Mouse (Mus musculus): ENCODE measurements around the gene E2f7.
"Not testable (repeated sequence)": the region's sequence is repeated elsewhere in the genome, so short reads cannot be mapped to it uniquely, and the experiment has no call there.

The E2f7 gene

DNA sequence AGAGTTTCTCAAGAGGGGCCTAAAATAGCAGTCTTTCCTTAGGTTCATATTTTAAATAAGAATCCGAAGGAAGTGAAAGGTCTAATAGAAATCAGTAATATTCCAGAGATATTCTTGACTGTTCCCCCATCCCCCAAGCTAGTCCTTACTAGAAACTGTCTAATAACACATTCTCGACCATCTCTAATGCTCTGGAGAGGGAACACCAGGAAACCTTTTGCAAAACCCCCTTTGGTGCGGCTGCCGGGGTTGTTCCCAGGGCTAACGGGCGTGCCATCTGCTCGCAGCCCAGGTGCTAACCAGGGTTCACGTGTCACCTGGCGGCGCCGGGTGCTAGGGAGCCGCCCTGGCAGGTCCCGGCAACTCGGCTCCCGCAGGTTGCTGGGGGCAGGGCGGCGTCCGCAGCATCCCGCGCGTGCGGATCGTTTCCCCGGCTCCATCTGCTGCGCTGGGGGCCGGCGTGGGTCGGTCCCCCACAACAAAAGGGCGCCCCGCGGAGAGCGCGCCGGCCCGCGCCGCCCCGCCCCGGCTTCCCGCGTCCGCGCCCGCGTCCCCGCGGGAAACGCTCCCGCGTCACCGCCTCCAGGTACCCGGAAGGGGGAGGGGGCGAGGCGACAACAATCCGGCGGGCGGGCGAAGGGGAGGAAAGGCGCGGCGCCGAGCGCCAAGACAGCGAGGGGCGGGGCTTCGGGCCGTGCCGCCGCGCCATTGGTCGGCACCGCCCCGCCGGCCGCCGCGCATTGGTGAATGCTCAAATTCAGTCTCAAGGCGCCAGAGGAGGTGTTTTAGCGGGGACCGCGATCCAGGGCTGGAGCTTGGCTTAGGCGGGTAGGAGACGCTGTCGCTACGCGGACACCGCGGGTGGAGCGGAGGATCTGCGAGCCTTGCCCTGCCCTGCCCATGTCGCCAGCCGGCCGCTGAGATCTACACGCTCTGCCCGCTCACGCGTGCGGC lies at the start of gene E2f7:
Gene E2f7 (plus strand): TSS at position 754 of the 954 bp plus-strand sequence.
- in situ Hi-C loops (cut with MboI, MseI), result no loop called here

DNA sequence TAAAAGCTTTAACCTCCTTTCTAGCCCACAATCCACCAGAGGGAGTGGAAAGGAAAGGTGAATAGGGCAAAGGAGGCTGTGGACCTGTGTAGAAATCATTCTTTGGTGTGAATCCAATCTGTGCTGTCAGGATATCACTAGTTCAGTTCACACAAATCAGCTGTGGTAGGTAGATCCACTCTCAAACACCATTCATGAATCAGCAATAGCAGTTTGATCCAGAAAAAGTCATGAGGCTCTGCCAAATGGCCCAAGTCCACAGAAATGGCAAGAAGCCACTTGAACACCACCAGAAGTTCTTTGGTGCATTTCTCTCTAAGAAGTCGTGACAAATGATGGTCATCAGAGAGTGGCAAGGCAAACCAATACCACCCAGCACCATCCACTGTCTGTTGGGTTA lies 44.0 kb upstream of the E2f7 start:
- in situ Hi-C loops (cut with MboI, MseI), result no loop called here

DNA sequence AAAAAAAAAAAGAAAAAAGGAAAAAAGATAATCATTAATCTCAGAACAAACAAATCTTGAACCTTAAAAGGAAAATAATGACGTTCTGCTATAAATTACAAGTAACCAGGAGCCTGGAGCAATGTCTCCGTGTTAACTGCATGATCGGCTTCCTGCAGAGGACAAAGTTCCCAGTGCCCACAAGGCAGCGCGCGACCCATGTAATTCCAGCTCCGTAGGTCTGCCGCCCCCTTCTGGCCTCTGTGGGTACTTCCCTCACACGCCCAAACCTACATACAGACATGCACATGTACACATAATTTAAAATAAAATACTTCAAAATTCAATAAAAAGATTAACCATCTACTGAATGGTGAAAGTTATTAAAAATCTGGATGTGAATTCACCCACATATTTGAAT lies 39.6 kb upstream of the E2f7 start:
- in situ Hi-C loops (cut with MboI, MseI), result no loop called here

DNA sequence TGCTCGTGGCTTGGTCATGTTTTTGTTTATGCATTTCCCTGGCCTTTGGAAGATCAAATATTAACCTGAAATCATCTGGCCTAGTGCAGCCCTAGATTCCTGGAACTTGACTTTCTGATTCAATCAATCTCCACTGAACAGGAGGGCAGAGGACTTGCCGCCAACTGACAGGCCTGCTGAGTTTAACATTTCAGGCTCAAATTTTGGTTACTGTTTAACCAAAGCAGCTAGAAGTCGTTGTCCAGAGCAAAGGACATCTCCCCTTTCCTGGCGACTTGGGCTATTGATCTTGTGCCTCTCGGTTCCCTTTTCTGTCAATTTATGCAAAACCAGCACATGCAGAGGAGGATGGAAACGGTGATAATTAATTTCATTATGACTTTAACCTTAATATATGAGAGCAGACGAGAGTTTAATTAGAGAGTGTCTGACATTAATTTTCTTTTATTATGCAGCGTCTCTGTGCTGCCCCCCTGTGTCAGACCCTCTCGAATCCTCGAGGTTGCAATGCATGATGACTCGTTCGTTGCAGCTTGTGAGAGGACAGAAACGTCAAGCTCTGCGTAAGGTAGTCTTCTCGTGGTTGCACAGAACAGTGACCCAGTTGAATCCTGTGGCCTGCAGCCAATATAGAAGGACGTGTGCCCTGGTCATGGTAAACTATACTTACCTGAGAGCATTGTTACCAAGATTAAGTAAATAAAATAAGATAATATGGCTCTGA lies 37.7 kb upstream of the E2f7 start:
- in situ Hi-C loops (cut with MboI, MseI), result no loop called here

DNA sequence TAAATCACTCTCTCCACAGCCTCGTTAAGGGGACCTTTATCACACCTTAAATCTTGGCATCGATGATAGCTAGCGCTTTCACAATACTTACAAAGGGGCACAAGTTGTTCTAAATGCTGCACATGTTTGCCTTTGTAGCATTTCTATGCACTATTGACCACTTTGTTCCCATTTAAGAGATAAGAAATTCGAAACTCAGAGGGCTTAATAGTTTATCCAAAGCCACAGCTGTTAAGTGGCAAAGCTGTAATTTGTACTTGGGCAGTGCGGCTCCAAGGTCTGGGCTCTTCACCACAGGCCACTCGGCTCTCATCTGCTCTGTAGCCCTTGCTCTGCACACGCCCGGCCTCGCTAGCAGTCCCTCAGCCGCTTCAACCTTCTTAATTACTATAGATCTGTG lies 28.4 kb upstream of the E2f7 start:
- in situ Hi-C loops (cut with MboI, MseI), result no loop called here

- in situ Hi-C loops (cut with MboI, MseI), result no loop called here
These were observed 18.8 kb upstream of the E2f7 start for GRCm38 (mm10) chr10:110726431-110726830.

DNA sequence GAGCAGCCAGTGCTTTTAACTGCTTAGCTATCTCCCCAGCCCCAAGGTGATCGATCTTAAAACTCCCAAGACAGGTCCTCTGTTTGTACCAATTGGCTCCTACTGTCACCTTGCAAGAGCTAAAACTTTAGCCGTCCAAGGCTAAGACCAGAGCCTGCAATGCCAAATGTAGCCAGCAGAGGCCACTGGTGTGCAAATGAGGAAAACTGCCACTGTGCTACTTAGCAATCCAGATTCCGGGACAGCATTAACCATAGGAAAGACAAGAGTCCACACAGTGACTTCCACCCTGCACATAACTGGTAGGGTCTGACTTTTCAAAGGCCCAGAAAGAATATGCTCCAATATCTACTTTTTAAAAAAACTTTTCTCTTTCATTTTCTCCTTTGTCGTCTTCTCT lies 17.4 kb upstream of the E2f7 start:
- in situ Hi-C loops (cut with MboI, MseI), result no loop called here

DNA sequence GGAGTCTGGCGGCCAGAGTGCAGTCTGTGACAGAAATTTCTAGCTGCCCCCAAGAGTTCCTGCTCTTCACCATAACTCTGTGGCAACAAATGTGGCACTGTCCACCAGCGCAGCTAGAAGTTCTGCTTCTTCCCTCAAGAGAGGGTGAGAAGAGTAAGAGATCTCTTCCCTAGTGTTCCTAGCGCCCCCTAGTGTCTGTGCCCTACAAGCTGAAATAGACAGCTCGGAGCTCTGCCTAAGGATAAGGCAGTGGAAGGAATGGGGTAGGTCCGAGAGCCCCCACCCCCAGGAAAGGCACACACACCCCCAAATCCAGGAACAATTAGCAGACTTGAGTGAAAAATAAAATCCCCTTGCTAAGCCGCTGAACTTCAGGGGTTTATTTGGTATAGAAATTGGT lies 11.9 kb upstream of the E2f7 start:
- in situ Hi-C loops (cut with MboI, MseI), result no loop called here

GRCm38 (mm10) chr10:110743701-110744100 lies 1.5 kb upstream of the E2f7 start:
- in situ Hi-C loops (cut with MboI, MseI), result no loop called here

GRCm38 (mm10) chr10:110744120-110744519 lies 1.1 kb upstream of the E2f7 start:
- in situ Hi-C loops (cut with MboI, MseI), result no loop called here

DNA sequence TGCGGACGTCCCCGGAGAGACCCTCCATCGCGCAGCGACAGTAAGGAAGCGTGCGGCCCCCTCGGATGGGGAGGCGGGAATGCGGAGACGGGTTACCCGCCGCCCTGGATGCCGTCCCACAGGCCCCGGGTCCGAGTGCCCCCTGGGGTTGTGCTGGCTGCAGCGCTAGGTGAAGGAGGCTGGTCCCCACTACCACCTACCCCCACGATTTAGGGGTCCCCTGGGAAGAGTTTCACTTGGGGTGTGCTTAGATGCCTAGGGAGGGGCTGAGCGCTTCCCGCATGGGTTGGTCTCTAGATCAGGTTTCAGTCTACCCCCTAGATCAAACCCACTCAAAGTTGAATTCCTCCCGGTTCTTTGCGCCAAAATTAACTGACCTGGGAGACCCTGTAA lies 397 bp downstream of the E2f7 start:
- in situ Hi-C loops (cut with MboI, MseI), result no loop called here

- in situ Hi-C loops (cut with MboI, MseI), result no loop called here
These were observed 3.8 kb downstream of the E2f7 start for GRCm38 (mm10) chr10:110749081-110749480.

GRCm38 (mm10) chr10:110749510-110750305 lies 4.5 kb downstream of the E2f7 start:
- in situ Hi-C loops (cut with MboI, MseI), result no loop called here

DNA sequence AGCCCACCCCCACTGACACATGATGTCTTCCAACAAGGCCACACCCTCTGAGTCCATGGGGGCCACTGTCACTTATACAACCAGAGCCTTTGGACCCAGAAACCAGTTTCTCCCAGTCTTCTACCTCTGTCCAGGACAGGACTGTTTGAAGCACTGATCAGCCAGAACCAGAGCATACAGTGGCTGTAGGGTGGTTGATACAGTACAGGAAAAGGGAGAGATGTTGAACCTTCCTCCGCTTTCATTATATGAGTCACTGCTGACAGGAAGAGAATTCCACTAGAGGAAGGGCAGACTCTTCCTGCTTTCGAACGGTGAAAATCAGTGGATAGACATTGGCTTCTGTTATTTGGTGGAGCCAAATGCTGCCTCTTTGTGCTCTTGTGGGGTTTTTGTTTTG lies 7.6 kb downstream of the E2f7 start:
- in situ Hi-C loops (cut with MboI, MseI), result no loop called here

- in situ Hi-C loops (cut with MboI, MseI), result no loop called here
These were observed 10.3 kb downstream of the E2f7 start for GRCm38 (mm10) chr10:110755556-110755955.

DNA sequence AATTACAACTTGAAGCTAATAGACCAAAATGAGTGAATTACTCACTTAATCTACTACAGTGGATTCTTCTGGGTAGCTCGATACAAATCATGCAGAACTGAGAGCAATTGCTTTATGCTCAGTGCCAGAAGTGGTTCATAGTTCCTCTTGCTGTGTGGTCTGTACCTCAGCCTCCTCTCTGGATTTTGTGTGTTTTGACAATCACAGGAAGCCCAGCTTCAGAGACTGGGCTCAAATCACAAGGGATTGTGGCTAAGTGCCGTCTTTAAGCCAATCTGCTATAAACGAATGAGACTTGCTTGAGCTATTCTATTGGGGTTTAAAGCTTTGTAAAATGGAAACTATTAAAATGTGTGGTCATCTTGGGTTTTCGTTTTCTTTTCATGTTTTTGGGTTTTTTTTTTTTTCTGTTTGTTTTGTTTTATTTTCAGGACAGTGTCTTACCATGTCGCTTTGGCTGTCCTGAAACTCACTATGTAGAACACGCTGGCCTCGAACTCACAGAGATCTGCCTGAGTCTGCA lies 11.1 kb downstream of the E2f7 start:
- in situ Hi-C loops (cut with MboI, MseI), result no loop called here

DNA sequence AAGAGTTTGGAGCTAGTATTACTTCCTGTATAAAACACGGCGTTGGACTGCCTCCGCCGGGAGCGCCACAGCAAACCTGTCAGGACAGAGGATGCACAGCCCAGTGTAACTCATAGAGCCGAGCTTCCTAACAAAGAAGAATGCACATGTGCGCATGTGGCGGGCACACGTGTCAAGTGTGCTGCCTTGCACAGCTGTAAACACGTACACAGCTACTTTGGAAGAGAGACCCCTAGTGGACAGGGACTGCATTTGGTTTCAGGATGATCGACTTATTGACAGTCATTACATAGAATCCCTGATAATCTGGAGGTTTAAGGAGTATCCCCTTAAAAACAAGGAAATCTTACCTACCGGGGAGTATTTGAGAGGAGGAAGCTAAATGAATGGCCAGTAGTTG lies 15.3 kb downstream of the E2f7 start:
- in situ Hi-C loops (cut with MboI, MseI), result not testable (repeated sequence)

- in situ Hi-C loops (cut with MboI, MseI), result no loop called here
These were observed 17.1 kb downstream of the E2f7 start for GRCm38 (mm10) chr10:110762134-110762884.

GRCm38 (mm10) chr10:110763416-110763815 lies 18.2 kb downstream of the E2f7 start:
- in situ Hi-C loops (cut with MboI, MseI), result no loop called here

- in situ Hi-C loops (cut with MboI, MseI), result no loop called here
These were observed 24.3 kb downstream of the E2f7 start for GRCm38 (mm10) chr10:110769538-110769937.

GRCm38 (mm10) chr10:110773201-110773600 lies 28.0 kb downstream of the E2f7 start:
- in situ Hi-C loops (cut with MboI, MseI), result no loop called here
